Mouse (Mus musculus): ENCODE measurements around the gene Fam214b.

The Fam214b gene

GRCm38 (mm10) chr4:43038567-43039495 lies 7.2 kb downstream of the Fam214b start:
- DNase-seq: peak in 1 of 2 experiments; percentile 20

GRCm38 (mm10) chr4:43037860-43038566 lies 8.0 kb downstream of the Fam214b start:
- DNase-seq: no peak

GRCm38 (mm10) chr4:43036356-43036755 lies 9.7 kb downstream of the Fam214b start:
- DNase-seq: peak in 1 of 2 experiments; percentile 8

GRCm38 (mm10) chr4:43035851-43036250 lies 10.2 kb downstream of the Fam214b start:
- DNase-seq: peak in 1 of 2 experiments; percentile 9

GRCm38 (mm10) chr4:43033481-43033880 lies 12.5 kb downstream of the Fam214b start:
- DNase-seq: no peak

GRCm38 (mm10) chr4:43032501-43032900 lies 13.5 kb downstream of the Fam214b start:
- no peak for DNase-seq

GRCm38 (mm10) chr4:43031237-43031995 lies 14.6 kb downstream of the Fam214b start, which contains the start of gene Stoml2:
Gene Stoml2 (minus strand): TSS chr4:43031710.
- peak; percentile 94 for DNase-seq

GRCm38 (mm10) chr4:43030780-43031230 lies 15.2 kb downstream of the Fam214b start:
- DNase-seq: peak in 1 of 2 experiments; percentile 55

- no peak for DNase-seq
Measured at GRCm38 (mm10) chr4:43030352-43030751, 15.7 kb downstream of the Fam214b start.

- DNase-seq: no peak
Measured at GRCm38 (mm10) chr4:43029749-43030148, 16.3 kb downstream of the Fam214b start.

GRCm38 (mm10) chr4:43029121-43029520 lies 16.9 kb downstream of the Fam214b start:
- no peak for DNase-seq

- DNase-seq: peak; percentile 97 to 99
Measured at GRCm38 (mm10) chr4:43025084-43025960, 20.7 kb downstream of the Fam214b start, which contains the start of gene Pigo. Gene Pigo (minus strand): TSS chr4:43025819.

- DNase-seq: peak in 1 of 2 experiments; percentile 40
Measured at GRCm38 (mm10) chr4:43024673-43025072, 21.3 kb downstream of the Fam214b start.

- DNase-seq: peak in 1 of 2 experiments; percentile 43
Measured at GRCm38 (mm10) chr4:43021341-43021740, 24.7 kb downstream of the Fam214b start.

- peak in 1 of 2 experiments; percentile 21 for DNase-seq
Measured at GRCm38 (mm10) chr4:43020876-43021275, 25.1 kb downstream of the Fam214b start.

GRCm38 (mm10) chr4:43019641-43020465 lies 26.2 kb downstream of the Fam214b start:
- no peak for DNase-seq

- no peak for DNase-seq
Measured at GRCm38 (mm10) chr4:43019176-43019575, 26.8 kb downstream of the Fam214b start.

GRCm38 (mm10) chr4:43018156-43018555 lies 27.9 kb downstream of the Fam214b start:
- DNase-seq: no peak

GRCm38 (mm10) chr4:43012091-43012490 lies 33.9 kb downstream of the Fam214b start:
- no peak for DNase-seq
